Mouse (Mus musculus): ENCODE results near the gene 4933405L10Rik. TPM values are rescaled to one million over a fixed set of nuclear protein-coding genes. Genes with fewer than 3 reads are reported as not detected.

Gene 4933405L10Rik
- total RNA-seq, 1 experiment from 2014 or later: not detected

DNA sequence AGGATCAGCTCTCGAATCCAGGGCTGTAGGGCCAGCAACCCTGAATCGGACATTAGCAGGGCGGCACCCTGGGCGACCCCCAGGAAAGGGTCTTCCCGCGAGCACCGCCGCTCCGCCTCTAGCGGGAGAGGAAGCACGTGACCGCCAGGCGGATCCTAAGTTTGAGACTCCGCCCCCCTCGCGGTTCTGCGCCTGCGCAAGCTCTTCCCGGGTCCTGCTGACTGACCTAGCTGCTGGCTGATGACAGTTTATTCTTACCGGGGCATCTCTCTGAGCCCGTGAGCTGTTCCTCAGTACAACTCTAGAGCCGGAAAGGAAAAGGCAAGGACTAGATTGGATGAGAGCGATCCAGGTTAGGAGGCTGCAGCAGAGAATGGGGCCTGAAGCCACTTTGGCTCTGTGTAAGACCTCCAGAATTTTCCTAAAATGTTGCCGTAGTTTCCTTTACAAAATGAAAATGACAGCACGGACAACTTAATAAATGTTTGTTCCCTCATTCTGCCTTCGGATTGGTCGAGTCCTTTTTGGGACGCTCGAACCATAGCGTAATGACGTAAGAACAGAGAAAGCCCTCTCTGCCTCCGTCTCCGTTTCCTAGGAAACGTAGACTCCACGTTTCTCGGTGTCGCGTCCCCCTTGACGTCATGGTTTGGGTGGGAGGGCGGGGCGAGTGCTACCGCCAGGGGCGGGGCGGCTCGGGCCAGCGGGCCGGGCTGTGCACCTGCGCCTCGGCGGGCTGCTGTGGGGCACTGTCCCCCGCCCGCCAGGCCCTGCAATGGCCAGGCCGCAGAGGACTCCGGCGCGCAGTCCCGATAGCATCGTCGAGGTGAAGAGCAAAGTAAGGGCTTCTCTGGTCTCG is 6.3 kb upstream of the 4933405L10Rik start, which contains the start of the genes Acd and Pard6a:
Acd (minus strand) TSS at position 137 of the 859 bp plus-strand sequence.
Pard6a (plus strand) TSS at position 183 of the 859 bp plus-strand sequence.
- peak; percentile 97 for DNase-seq

DNA sequence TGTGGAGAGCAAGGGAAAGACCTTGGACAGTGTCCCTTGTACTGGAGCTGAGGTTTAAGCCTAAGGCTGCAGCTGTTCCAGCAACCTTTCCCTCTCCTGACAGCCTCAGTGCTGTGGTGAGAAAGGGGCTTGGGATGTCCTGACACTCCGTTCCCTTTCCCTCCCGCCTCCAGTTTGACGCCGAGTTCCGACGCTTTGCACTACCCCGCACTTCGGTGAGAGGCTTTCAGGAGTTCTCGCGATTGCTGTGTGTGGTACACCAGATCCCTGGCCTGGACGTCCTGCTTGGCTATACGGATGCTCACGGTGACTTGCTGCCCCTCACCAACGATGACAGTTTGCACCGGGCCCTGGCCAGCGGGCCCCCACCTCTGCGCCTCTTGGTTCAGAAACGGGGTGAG is 5.5 kb upstream of the 4933405L10Rik start:
- DNase-seq: no peak

- DNase-seq: no peak
These were observed 4.6 kb upstream of the 4933405L10Rik start for GRCm38 (mm10) chr8:105702731-105703415.

DNA sequence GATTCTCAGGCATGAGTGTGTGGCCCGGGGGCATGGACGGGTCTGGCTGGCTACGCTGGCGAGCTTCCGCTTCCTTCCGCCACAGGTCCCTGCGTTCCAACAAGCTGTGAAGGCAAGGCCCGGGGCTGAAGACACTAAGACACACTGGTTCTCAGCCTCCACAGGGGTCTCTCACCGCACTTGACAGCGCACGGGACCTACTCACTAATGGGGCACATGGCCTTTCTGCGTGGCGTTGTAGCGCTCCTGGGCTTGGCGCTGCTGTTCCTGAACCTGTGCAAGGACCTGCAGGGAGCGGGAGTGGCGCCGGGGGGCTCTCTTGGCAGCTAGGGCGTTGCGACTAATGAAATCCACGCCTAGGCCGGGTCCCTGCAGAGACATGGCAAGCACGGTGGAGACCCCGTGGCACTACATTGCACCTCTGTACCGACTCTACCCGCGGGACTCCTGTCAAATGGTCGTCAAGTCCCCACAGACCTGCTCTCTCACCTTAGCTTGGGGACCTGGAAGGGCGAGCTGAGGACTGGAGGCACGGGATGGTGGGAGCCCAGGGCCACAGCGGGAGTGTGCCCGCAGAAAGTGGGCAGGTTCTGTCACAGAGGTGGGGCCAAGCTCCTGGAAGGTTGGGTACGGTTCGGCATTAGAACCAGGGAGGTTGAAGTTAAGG is 3.2 kb upstream of the 4933405L10Rik start:
- DNase-seq: no peak

- DNase-seq: no peak
These were observed 2.5 kb upstream of the 4933405L10Rik start for GRCm38 (mm10) chr8:105704955-105705354.

- DNase-seq: no peak
These were observed 1.0 kb upstream of the 4933405L10Rik start for GRCm38 (mm10) chr8:105706426-105706825.

DNA sequence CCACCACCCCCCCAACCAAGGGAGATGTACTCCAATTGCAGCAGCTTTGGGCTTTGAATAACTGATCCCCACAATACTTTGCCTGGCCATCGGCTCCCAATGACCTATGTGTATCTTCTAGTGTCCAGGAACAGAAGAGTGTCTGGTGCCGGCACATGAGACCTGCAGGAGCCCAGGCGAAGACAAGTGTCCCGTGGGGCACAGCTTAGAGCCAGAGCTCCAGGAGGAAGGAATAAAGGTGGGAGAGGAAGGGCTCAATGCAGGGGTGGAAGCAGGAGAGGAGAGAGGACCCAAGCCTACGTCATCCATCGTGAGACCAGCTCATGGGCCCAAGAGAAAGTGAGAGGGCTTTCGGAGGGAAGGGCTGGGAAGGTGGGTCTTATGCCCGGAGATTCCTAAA is 1.2 kb downstream of the 4933405L10Rik start:
- DNase-seq: no peak

GRCm38 (mm10) chr8:105709317-105709716 is 1.9 kb downstream of the 4933405L10Rik start:
- DNase-seq: no peak

GRCm38 (mm10) chr8:105712286-105712685 is 4.8 kb downstream of the 4933405L10Rik start:
- DNase-seq: no peak

GRCm38 (mm10) chr8:105714139-105714538 is 6.7 kb downstream of the 4933405L10Rik start:
- DNase-seq: peak; percentile 90

- DNase-seq: no peak
These were observed 7.6 kb downstream of the 4933405L10Rik start for GRCm38 (mm10) chr8:105715042-105715441.

GRCm38 (mm10) chr8:105716302-105716945 is 9.0 kb downstream of the 4933405L10Rik start:
- DNase-seq: no peak

GRCm38 (mm10) chr8:105719637-105720036 is 12.2 kb downstream of the 4933405L10Rik start:
- no peak for DNase-seq

DNA sequence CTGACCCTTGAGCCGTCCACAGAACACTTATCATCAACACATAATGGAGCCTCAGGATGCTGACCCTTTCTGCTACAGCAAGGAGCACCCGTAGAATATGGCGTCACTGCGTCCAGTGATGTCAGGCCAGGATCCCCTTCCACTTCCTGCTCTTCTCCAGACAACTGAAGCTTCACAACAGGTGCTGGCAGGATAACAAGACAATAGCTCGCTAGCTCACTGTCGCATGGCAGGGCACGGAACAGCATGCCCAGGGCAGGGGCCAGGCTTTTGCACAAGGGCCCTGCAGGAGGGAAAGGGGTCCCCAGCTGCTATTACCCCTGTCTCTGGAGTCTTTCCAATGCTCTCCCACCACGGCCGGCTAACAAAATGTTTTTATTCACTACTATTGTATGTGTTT is 15.4 kb downstream of the 4933405L10Rik start:
- DNase-seq: no peak

DNA sequence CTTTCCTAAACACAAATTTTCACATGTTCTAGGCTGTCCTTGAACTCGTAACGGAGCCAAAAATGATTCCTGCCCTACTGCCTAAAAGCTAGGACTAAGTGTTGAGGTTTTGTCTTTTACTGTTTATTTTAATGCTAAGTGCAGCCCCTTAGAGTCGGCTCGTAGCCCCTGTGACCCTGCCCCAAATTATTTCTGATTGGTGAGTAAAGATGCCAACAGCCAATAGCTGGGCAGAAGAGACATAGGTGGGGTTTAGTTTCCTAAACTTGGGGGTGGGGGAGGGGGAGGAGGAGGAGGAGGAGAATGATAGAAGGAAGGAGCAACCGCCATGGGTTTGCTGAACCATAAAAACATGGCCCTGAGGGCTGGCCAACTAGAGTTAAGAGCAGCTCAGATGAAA is 18.3 kb downstream of the 4933405L10Rik start:
- DNase-seq: no peak

DNA sequence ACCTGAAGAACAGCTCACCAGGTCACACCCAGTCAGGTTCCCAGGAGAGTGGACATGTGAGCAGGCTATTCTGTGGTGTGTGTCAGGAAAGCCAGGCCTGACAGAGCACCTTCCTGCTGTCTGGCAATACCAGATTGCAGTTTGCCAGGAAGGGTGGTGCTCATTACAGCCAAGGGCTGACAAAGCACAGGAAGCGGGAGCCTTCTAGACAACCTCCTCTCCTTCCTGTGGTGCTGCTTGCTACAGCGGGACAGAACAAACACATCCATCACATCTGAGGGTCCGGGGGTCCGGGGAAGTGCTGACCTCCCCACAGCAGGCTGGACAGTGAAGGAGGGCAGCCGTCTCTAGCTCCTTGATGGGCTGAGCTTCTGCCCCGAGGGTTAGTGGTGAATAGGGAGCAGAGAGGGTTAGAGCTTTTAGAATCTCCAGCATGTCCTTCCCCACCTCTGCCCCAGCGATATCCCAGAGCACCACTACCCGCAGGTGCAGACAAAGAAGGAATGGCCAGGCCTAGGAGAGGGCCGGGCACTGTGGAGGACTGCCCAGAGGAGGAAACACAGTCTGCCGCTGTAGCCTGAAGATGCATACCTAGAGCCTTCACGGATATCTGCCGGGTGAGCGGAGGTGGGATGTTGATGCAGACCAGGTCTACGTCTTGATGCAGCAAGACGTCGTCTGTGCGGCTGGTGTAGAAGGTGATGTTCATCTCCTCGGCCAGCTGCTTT is 20.1 kb downstream of the 4933405L10Rik start:
- no peak for DNase-seq

GRCm38 (mm10) chr8:105732186-105732585 is 24.7 kb downstream of the 4933405L10Rik start:
- DNase-seq: no peak

DNA sequence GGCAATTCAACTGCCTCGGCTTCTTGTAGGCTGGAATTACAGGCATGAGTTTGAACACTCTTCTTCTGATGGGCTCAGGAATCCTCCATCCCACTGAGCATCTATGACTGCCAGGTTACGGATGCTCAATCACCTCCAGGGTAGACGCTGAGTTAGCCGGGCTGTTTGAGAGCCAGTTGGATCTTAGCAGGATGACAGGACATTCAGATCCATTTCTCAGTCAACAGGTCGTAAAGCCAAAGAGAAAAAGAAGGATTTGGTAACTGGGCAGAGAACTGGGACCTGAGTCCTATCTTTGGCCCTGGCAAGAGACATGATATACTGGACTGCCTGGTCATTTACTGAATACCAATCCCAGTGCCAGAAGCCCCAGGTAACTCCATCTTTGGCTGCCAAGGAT is 31.8 kb downstream of the 4933405L10Rik start:
- DNase-seq: no peak

GRCm38 (mm10) chr8:105743301-105743700 is 35.8 kb downstream of the 4933405L10Rik start:
- DNase-seq: no peak

DNA sequence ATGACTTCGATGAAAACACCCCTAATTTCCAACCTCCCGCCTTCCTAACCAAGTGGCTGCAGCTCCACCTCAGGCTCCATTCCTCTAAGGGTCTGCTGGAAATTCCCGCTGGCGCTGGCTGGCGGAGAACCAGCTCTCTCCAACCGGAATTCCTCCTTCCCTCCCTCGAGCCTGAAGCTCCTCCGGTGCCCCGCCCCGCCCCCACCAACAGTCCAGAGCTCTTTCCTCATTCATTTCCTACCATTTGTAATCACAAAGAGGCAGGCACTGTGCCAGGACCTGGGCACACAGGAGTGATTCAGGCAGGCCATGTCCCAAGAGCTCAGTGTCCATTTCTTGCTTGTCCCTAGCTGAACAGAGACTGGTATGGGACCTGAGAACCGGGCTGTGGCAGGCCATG is 43.2 kb downstream of the 4933405L10Rik start:
- peak; percentile 89 for DNase-seq

DNA sequence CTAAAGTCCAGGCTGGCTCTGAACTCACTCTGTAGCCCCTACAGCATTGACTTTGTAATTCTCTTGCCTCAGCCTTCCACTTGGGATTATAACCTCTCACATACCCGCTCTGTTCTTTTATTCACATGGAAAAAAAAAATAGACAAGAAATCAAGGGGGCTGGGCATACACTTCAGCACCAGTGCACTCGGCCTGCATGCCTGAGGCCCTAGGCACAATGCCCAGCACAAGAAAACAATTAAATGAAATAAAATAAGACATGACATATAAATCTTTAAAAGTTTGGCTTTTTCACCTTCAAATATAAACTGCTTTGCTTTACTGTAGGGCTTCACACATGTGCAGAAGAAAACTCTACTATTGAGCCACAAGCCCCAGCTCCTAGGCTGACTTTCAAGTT is 46.5 kb downstream of the 4933405L10Rik start:
- no peak for DNase-seq

- DNase-seq: no peak
These were observed 47.2 kb downstream of the 4933405L10Rik start for GRCm38 (mm10) chr8:105754688-105755087.

All from adrenal gland, postnatal 25 days (tissue).